Comparison of ENCODE assay signal across 18 mouse cellular contexts in genomic region chr1:181872639-181873038, GRCm38 (mm10).
"Had no signal": no experiment of that assay in that cellular context is flagged by ENCODE, and none has a peak within 500 bp of the region (broad histone marks: within the 10 kb centered on the region; RNA-seq: fewer than 3 reads in every experiment).

No protein-coding gene starts in this region.

- H3K4me3 ChIP-seq: kidney, embryonic 15.5 days; left cerebral cortex, adult 2 months; midbrain, embryonic 12.5 days; midbrain, embryonic 15.5 days; neural tube, embryonic 12.5 days; neural tube, embryonic 15.5 days had no signal

- H3K27ac ChIP-seq: kidney, embryonic 15.5 days; left cerebral cortex, adult 2 months; liver, embryonic 14.5 days; macrophage; midbrain, embryonic 12.5 days; midbrain, embryonic 15.5 days; neural tube, embryonic 12.5 days; neural tube, embryonic 15.5 days; stomach, postnatal 0 days had no signal

- DNase-seq: kidney, adult 8-10 months; kidney, postnatal 36 days; layer of hippocampus, postnatal 36 days; liver, postnatal 0 days; lung, embryonic 14.5 days; right cerebral cortex, adult 18-20 months; right cerebral cortex, postnatal 14 days; right cerebral cortex, postnatal 4 days had no signal

- H3K36me3 ChIP-seq: kidney, embryonic 15.5 days; midbrain, embryonic 12.5 days; midbrain, embryonic 15.5 days; neural tube, embryonic 12.5 days; neural tube, embryonic 15.5 days had no signal

- H3K4me2 ChIP-seq: kidney, embryonic 15.5 days; lung, embryonic 14.5 days; midbrain, embryonic 12.5 days; midbrain, embryonic 15.5 days; neural tube, embryonic 12.5 days; neural tube, embryonic 15.5 days had no signal

- ATAC-seq: lung, postnatal 0 days; midbrain, embryonic 15.5 days had no signal

- H3K27me3 ChIP-seq: kidney, embryonic 15.5 days; midbrain, embryonic 12.5 days; midbrain, embryonic 15.5 days; neural tube, embryonic 12.5 days; neural tube, embryonic 15.5 days had no signal

- H3K4me1 ChIP-seq: kidney, embryonic 15.5 days; midbrain, embryonic 12.5 days; midbrain, embryonic 15.5 days; neural tube, embryonic 12.5 days; neural tube, embryonic 15.5 days had no signal

- H3K9me3 ChIP-seq: kidney, embryonic 15.5 days; midbrain, embryonic 12.5 days; midbrain, embryonic 15.5 days; neural tube, embryonic 12.5 days; neural tube, embryonic 15.5 days had no signal

- H3K9ac ChIP-seq: kidney, embryonic 15.5 days; liver, embryonic 14.5 days; liver, postnatal 0 days; lung, embryonic 14.5 days; midbrain, embryonic 12.5 days; midbrain, embryonic 15.5 days; neural tube, embryonic 12.5 days; neural tube, embryonic 15.5 days had no signal
